Mouse (Mus musculus) forebrain, postnatal 0 days (tissue): ENCODE measurements at regions not wholly inside any gene's neighbourhood (a gene's known extent, or its start where the extent isn't known, plus 50 kb on each side); places are given as distances from the start of the nearest gene placed in this dataset.

Experiments
- ATAC-seq: fragments of 200-750 bp; cut with Nextera tagmentation; 2 replicates; pipeline ENCODE4 v1.8.0; 2017; ENCODE audit warnings: mild to moderate bottlenecking, moderate library complexity
- DNase-seq: peaks from one replicate; pipeline ENCODE4 v3.0.0-alpha.2; 2015
- H3K27ac ChIP-seq: fragments of 300-500 bp; sonication (generic); 2 replicates; pipeline ENCODE4 v1.5.1; 2014; ENCODE audit warnings: low read depth, mild to moderate bottlenecking, antibody characterized with exemption, low read length, moderate library complexity, mixed read lengths
- H3K27me3 ChIP-seq: fragments of 300-500 bp; sonication (generic); 2 replicates; pipeline ENCODE4 v1.6.1; 2014; ENCODE audit warnings: mild to moderate bottlenecking, low read length, mixed read lengths; ENCODE audit not compliant: insufficient read depth
- H3K36me3 ChIP-seq: fragments of 300-500 bp; sonication (generic); 2 replicates; pipeline ENCODE4 v1.6.1; 2014; ENCODE audit warnings: mild to moderate bottlenecking, moderate library complexity; ENCODE audit not compliant: insufficient read depth
- H3K4me1 ChIP-seq: fragments of 300-500 bp; sonication (generic); 2 replicates; pipeline ENCODE4 v1.6.1; 2014; ENCODE audit warnings: antibody characterized with exemption; ENCODE audit not compliant: insufficient read depth
- H3K4me2 ChIP-seq: fragments of 300-500 bp; sonication (generic); 2 replicates; pipeline ENCODE4 v1.6.1; 2014; ENCODE audit warnings: low read depth, mild to moderate bottlenecking, moderate library complexity
- H3K4me3 ChIP-seq: fragments of 300-500 bp; sonication (generic); 2 replicates; pipeline ENCODE4 v1.5.1; 2014; ENCODE audit warnings: low read depth, low read length, mixed read lengths
- H3K9ac ChIP-seq: fragments of 300-500 bp; sonication (generic); 2 replicates; pipeline ENCODE4 v1.6.1; 2014; ENCODE audit warnings: mild to moderate bottlenecking
- H3K9me3 ChIP-seq: fragments of 300-500 bp; sonication (generic); 2 replicates; pipeline ENCODE4 v1.6.1; 2016; ENCODE audit warnings: low read length
- CTCF ChIP-seq: sonication (generic); IDR thresholded peaks from 2 replicates; pipeline ENCODE4 v1.5.1; 2016; ENCODE audit warnings: antibody characterized with exemption, control low read depth, low read depth
- WGBS: fragments of 180-500 bp; shearing (Covaris S2); extraction: QIAGEN DNeasy Blood & Tissue Kit; methylation state at CpG from one replicate; pipeline ENCODE4 v1.1.7; 2014; 5-methylcytosine and 5-hydroxymethylcytosine counted together

DNA sequence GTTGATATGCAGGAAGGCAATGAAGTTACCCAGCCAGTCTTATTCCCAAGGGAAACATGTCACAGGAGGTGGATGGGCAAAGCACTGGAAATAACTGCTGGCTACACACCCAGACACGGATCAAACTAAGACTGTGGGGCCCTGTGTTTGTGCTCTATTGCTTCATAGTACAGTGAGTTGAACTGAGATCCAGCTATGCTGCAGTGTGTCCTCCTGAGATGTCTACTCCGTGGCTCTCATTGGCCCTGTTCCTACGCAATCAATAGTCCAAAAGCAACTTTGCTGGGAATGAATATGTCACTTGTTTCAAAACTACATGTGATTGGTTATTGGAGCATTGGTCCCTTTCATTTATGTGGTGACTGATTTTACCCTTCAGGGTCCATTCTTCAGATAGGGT, 213.8 kb upstream of the Bmp2 start:
- Histone ChIP-seq H3K9me3 (no peaks in the 10 kb centered on the region), H3K27ac (no peak overlapping the region), H3K36me3 (no peaks in the 10 kb centered on the region), H3K9ac (no peak overlapping the region), H3K4me2 (no peak overlapping the region), H3K4me3 (no peak overlapping the region), H3K27me3 (no peaks in the 10 kb centered on the region), H3K4me1 (no peaks in the 10 kb centered on the region)
- DNase-seq (no peak), ATAC-seq (no peak)
- 79% methylated on average over 3 of the region's 3 CpGs for WGBS
- no peak for TF ChIP-seq CTCF

DNA sequence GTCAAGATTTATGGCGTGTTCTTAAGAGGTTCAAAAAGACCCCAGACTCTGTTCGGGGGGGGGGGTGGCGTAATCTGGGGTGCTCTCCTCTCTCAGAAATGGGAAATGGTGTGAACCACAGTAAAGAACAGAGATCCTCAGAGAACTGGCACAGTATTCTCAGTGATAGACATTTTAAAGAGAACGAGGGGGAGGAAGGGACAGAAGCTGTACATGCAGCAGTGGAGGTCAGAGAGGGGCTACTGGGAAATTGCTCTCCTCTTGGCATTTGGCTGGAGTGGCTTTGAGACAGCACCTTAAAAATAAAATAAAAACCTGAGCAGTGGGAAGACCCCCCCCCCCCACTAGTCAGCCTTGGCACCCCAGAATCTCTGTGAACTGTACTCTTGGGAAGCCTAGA, 210.6 kb upstream of the Bmp2 start:
- 88% methylated on average over 4 of the region's 4 CpGs for WGBS
- ATAC-seq (no peak), DNase-seq (no peak)
- Histone ChIP-seq H3K4me2 (no peak overlapping the region), H3K9me3 (no peaks in the 10 kb centered on the region), H3K4me1 (no peaks in the 10 kb centered on the region), H3K4me3 (no peak overlapping the region), H3K27me3 (no peaks in the 10 kb centered on the region), H3K36me3 (no peaks in the 10 kb centered on the region), H3K27ac (no peak overlapping the region), H3K9ac (no peak overlapping the region)
- no peak for TF ChIP-seq CTCF

GRCm38 (mm10) chr2:133345964-133346788, 205.8 kb upstream of the Bmp2 start:
- Histone ChIP-seq H3K4me2 (no peak overlapping the region), H3K9ac (no peak overlapping the region), H3K36me3 (no peaks in the 10 kb centered on the region), H3K27ac (no peak overlapping the region), H3K4me1 (no peaks in the 10 kb centered on the region), H3K27me3 (no peaks in the 10 kb centered on the region), H3K9me3 (no peaks in the 10 kb centered on the region), H3K4me3 (no peak overlapping the region)
- WGBS: 37% methylated on average over 12 of the region's 12 CpGs
- TF ChIP-seq CTCF: no peak
- no peak for DNase-seq
- ATAC-seq: no peak

DNA sequence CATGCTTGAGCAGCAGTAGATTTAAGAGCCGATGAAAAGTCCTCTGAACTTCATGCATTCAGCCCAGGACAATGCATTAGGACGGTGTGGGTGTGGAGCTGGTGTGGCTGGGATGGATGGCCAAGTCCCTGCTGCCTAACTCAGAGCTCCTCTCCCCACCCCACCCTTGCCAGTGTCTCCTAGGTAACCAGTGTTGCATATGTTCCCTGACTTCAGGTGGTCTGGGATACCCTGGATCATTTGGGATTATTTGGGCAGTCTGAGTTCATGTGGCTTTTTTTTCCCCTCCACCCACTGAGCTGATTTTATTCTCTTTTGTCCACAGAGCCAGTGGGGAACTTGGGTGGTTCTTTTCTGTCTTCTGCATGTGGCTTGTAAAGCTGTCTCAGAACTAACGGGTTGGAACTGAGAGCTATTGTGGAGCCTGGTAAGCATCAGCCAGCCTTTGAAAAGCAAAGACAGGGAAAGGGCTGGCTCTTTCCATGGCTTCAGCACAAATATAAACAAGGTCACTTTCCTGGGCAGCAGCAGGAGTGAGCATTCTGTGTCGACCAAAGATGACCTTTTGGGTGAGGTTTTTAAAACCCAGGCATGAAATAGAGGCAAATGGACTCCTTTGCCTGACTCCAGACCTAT, 205.1 kb upstream of the Bmp2 start:
- Histone ChIP-seq H3K9ac (no peak overlapping the region), H3K4me3 (no peak overlapping the region), H3K4me2 (no peak overlapping the region), H3K27ac (no peak overlapping the region), H3K36me3 (no peaks in the 10 kb centered on the region), H3K9me3 (no peaks in the 10 kb centered on the region), H3K27me3 (no peaks in the 10 kb centered on the region), H3K4me1 (no peaks in the 10 kb centered on the region)
- DNase-seq (no peak), ATAC-seq (0 out of 2 replicates have a peak, but pooled peaks have one; percentile 18)
- TF ChIP-seq CTCF: no peak
- WGBS: 6% methylated on average over 4 of the region's 4 CpGs

GRCm38 (mm10) chr2:133351306-133351705, 200.7 kb upstream of the Bmp2 start:
- DNase-seq (no peak), ATAC-seq (no peak)
- H3K9me3 ChIP-seq: no peaks in the 10 kb centered on the region
- no peak overlapping the region for H3K4me3 ChIP-seq
- no peak overlapping the region for H3K9ac ChIP-seq
- H3K4me2 ChIP-seq: no peak overlapping the region
- H3K27ac ChIP-seq: no peak overlapping the region
- H3K36me3 ChIP-seq: no peaks in the 10 kb centered on the region
- WGBS: 57% methylated on average over 3 of the region's 3 CpGs
- no peaks in the 10 kb centered on the region for H3K27me3 ChIP-seq
- H3K4me1 ChIP-seq: no peaks in the 10 kb centered on the region
- no peak for TF ChIP-seq CTCF

DNA sequence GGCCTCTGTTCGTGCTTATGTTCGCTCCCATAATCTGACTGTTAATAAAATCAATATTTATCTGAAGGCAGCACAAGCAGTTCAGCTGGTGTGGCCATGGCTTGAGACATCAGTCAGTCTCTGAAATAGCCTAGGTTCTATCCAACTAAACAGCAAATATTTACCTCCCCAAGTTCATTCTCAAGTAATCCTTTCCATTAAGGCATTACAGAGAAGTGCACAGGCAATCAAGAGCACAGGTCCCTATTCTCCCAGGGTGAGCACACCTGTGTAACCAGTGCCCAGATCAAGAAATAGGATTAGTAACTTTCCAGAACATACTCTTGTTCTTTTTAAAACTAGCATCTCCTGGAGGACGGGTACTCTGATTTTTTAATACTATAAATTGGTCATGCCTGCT, 199.2 kb upstream of the Bmp2 start:
- no peaks in the 10 kb centered on the region for H3K27me3 ChIP-seq
- DNase-seq (no peak), ATAC-seq (no peak)
- no peaks in the 10 kb centered on the region for H3K9me3 ChIP-seq
- no peak overlapping the region for H3K9ac ChIP-seq
- WGBS: 90% methylated on average over 3 of the region's 3 CpGs
- H3K27ac ChIP-seq: no peak overlapping the region
- H3K36me3 ChIP-seq: no peaks in the 10 kb centered on the region
- H3K4me1 ChIP-seq: no peaks in the 10 kb centered on the region
- no peak for TF ChIP-seq CTCF
- H3K4me2 ChIP-seq: no peak overlapping the region
- H3K4me3 ChIP-seq: no peak overlapping the region

DNA sequence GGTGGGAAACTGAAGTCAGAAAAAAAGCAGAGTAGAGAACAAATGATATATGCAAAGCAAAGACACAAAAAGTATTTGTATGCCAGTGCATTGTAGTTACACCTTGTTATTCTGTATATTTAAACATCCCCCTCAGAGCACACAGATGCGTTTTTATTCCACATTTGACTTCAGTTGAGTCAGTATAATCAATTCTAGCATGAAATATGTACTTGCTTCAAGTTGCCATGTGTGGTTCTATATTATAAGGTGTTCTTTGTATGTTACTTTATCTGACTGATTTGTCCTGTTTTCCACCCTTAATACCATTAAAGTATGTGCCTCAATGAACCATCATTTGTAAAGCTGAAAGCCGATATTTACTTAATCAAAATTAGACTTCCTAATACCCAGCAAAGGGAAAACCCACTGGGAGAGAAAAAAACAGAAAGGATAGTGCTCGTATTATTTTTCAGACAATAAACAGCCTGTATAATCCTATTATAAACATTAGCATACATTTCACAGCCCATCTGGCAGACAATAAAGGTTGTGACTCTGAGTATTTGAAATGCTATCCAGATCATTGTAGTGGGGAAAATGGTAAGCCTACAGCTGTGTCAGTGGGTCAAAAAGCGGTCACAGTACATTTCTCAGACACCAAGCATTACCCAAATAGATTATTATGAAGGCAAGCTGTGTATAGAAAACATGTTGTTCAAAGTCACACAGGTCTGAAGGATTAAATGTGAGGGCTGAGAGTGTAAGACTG, 189.1 kb upstream of the Bmp2 start:
- Histone ChIP-seq H3K4me3 (no peak overlapping the region), H3K9me3 (no peaks in the 10 kb centered on the region), H3K27ac (no peak overlapping the region), H3K4me1 (no peaks in the 10 kb centered on the region), H3K4me2 (no peak overlapping the region), H3K36me3 (no peaks in the 10 kb centered on the region), H3K9ac (no peak overlapping the region), H3K27me3 (no peaks in the 10 kb centered on the region)
- DNase-seq: no peak
- no peak for TF ChIP-seq CTCF
- 53% methylated on average over 4 of the region's 4 CpGs for WGBS
- no peak for ATAC-seq
